Mouse (Mus musculus) central nervous system, embryonic 18 days (tissue): ENCODE results near the gene Arhgap11a. TPM values are rescaled to one million over a fixed set of nuclear protein-coding genes. Genes with fewer than 3 reads are reported as not detected.

Experiments
- polyA plus RNA-seq: library from polyadenylated mRNA; depleted of rRNA; stranded (reverse); fragments of >200 nt; gene quantifications from 2 replicates; pipeline ENCODE4 v1.2.3, GENCODE M21; 2012; rRNA removed

Arhgap11a gene
- 6.8 and 7.0 TPM in 2 replicates for polyA plus RNA-seq

DNA sequence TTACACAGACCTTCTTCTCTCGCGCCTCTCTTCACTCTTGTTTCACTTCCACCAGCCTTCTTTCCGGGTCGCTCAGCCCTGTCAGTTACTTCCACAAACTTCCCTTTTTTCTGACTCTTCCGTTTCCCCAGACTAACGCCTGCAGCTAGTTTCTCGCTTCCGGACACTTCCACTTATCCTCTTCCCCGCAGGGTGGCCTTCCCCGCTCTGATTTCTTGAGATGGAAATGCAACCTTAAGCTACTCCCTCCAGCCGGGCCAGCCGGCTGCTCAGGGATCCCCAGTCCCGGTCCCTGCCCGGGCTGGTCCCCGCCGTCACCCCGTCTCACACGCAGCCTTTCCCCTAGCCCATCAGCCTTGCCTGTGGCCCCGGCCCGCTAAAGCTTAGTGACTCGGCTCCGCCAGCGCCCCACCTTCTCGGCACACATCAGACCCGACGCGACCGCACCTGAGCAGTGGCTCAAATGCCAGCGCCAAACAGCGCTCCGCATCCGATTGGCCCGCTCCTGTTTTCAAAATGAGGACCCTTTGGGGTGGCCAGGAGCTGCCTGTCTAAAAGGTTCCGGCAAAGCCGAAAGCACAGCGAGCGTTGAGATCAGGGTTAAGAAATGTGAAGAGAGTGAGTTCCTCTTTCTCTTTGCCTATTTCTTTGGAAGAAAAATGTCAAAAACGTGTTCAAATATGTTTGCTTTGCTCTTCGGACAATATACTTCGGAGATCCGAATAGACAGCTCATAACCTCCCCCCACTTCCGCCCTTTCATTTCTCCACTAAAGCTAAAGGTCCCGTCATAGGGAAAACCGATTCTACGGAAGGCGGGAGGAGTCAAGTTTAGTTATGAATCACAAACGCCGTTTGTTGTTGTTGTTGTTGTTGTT lies at the start of gene Arhgap11a:
Gene Arhgap11a, minus strand, starts transcription at position 417 of the 877 bp plus-strand sequence.

GRCm38 (mm10) chr2:113828943-113829882 lies 19.2 kb downstream of the Arhgap11a start, which contains the start of gene Scg5:
Gene Scg5, minus strand, starts transcription at chr2:113829121.

Other genes with a start within 250 kb of the Arhgap11a start
- 2.8 TPM in 2 replicates for gene Grem1, start 90.0 kb downstream of the Arhgap11a start, polyA plus RNA-seq
- gene Scg5, start 19.5 kb downstream of the Arhgap11a start, polyA plus RNA-seq, result 188 and 197 TPM in 2 replicates
- gene Gjd2, start 165.0 kb upstream of the Arhgap11a start, polyA plus RNA-seq, result 25.3 and 29.7 TPM in 2 replicates
- 0.75 and 106 TPM in 2 replicates for gene Actc1, start 204.9 kb upstream of the Arhgap11a start, polyA plus RNA-seq